In the genomic region with DNA sequence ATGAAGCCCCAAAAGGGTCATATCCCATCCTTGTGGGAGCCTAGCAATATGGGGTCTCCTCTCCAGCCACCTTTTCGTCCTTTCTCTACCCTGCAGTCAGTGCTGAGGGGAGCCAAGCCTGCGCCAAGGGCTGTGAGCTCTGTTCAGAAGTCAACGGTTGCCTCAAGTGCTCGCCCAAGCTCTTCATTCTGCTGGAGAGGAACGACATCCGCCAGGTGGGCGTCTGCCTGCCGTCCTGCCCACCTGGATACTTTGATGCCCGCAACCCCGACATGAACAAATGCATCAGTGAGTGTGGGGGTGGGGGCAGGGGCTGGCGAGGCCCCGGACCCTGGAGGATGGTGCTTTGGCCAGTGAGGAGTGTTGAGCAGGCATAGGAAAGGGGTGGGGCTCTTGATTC, we compare ENCODE assay signal across 18 mouse cellular contexts. TPM values are rescaled to one million over a fixed set of nuclear protein-coding genes. Genes with fewer than 3 reads are reported as not detected.
DNase-seq lines count a peak whose midpoint lies in the region; ATAC-seq lines count a peak whose summit lies in the region.
"Had no signal": no experiment of that assay in that cellular context is flagged by ENCODE, and none has a peak within 500 bp of the region (broad histone marks: within the 10 kb centered on the region; RNA-seq: fewer than 3 reads in every experiment).

No protein-coding gene starts in this region.

- ATAC-seq in cerebellum, adult (ENCODE audit: insufficient number of reproducible peaks, low FRiP score, low TSS enrichment), result no peak
- ATAC-seq: forebrain, embryonic 13.5 days; forebrain, embryonic 15.5 days had no signal

- DNase-seq in thymus, postnatal 0 days (ENCODE audit: low spot score), result peak; percentile 25
- DNase-seq in thymus, postnatal 10 days (ENCODE audit: low spot score in 2 of 2), result peak; percentile 32 to 43
- DNase-seq in thymus, postnatal 25 days, result peak; percentile 23
- DNase-seq in thymus, postnatal 4 days, result peak; percentile 57
- no peak for DNase-seq in layer of hippocampus, adult 9-11 months
- no peak for DNase-seq in heart, adult 18-20 months
- DNase-seq: adrenal gland, adult 2 months; adrenal gland, postnatal 10 days; adrenal gland, postnatal 25 days; cerebellum, adult 11-12 months; cerebellum, adult 2 months; cerebellum, adult 9-10 months; cerebellum, postnatal 10 days; cerebellum, postnatal 25 days had no signal

RNA-seq across cellular contexts. Expression of a gene that starts 11.5 kb away (rescaled TPM):
- 62.6 and 66.4 TPM in 2 replicates for polyA plus RNA-seq in thymus, postnatal 0 days (2015; fragmentation: Nextera tagmentation; extraction: Ambion mirVana)
- 10 to 100 TPM; 28.6 to 29.2 TPM for total RNA-seq in heart, adult 18-20 months (2021)

RNA-seq across cellular contexts. Expression of a gene that starts 18.7 kb away (rescaled TPM):
- 0.12 and 0.13 TPM in 2 replicates for polyA plus RNA-seq in thymus, postnatal 0 days (2015; fragmentation: Nextera tagmentation; extraction: Ambion mirVana)
- 1 to 10 TPM; 3.1 to 4.3 TPM for total RNA-seq in heart, adult 18-20 months (2021)
- total RNA-seq: MEL had no signal

Comparison
In these comparisons a context has a peak if more than half of its experiments do, and no peak if none do; other contexts are left out.
1. DNase-seq: peak in thymus, postnatal 0 days (single experiment), thymus, postnatal 10 days (2 of 2), thymus, postnatal 25 days (single experiment) and thymus, postnatal 4 days (single experiment); none in layer of hippocampus, adult 9-11 months (single experiment) and heart, adult 18-20 months (0 of 2).